ENCODE assay signal across 13 mouse cellular contexts in genomic region chr15:97163971-97164370, GRCm38 (mm10).
"Had no signal": no experiment of that assay in that cellular context is flagged by ENCODE, and none has a peak within 500 bp of the region (broad histone marks: within the 10 kb centered on the region; RNA-seq: fewer than 3 reads in every experiment).

No protein-coding gene starts in this region.

- H3K9ac ChIP-seq: intestine, embryonic 15.5 days; limb, embryonic 12.5 days; limb, embryonic 15.5 days; neural tube, embryonic 13.5 days; stomach, embryonic 15.5 days had no signal

- ATAC-seq: intestine, embryonic 15.5 days had no signal

- DNase-seq: left cerebral cortex, postnatal 4 days; lung, adult 2 months; lung, postnatal 14 days; midbrain, embryonic 14.5 days; right cerebral cortex, postnatal 14 days; spleen, adult 18-20 months; thymus, postnatal 25 days had no signal

- H3K36me3 ChIP-seq: intestine, embryonic 15.5 days; limb, embryonic 12.5 days; limb, embryonic 15.5 days; neural tube, embryonic 13.5 days; stomach, embryonic 15.5 days had no signal

- H3K4me1 ChIP-seq: intestine, embryonic 15.5 days; limb, embryonic 12.5 days; neural tube, embryonic 13.5 days; stomach, embryonic 15.5 days had no signal

- H3K27ac ChIP-seq: intestine, embryonic 15.5 days; limb, embryonic 15.5 days; neural tube, embryonic 13.5 days; stomach, embryonic 15.5 days had no signal

- H3K4me2 ChIP-seq: intestine, embryonic 15.5 days; limb, embryonic 12.5 days; limb, embryonic 15.5 days; midbrain, embryonic 11.5 days; neural tube, embryonic 13.5 days; stomach, embryonic 15.5 days had no signal

- H3K4me3 ChIP-seq: intestine, embryonic 15.5 days; limb, embryonic 12.5 days; limb, embryonic 15.5 days; neural tube, embryonic 13.5 days; stomach, embryonic 15.5 days had no signal

- H3K9me3 ChIP-seq: intestine, embryonic 15.5 days; limb, embryonic 12.5 days; limb, embryonic 15.5 days; neural tube, embryonic 13.5 days; stomach, embryonic 15.5 days had no signal

- H3K27me3 ChIP-seq: intestine, embryonic 15.5 days; limb, embryonic 12.5 days; limb, embryonic 15.5 days; neural tube, embryonic 13.5 days; stomach, embryonic 15.5 days had no signal
